Mouse (Mus musculus) midbrain, embryonic 14.5 days (tissue): Measurements from ENCODE around the gene Dlgap4. TPM values are rescaled to one million over a fixed set of nuclear protein-coding genes. Genes with fewer than 3 reads are reported as not detected.

Experiments used
- ATAC-seq: fragments of 200-750 bp; cut with Nextera tagmentation; 2 replicates; pipeline ENCODE4 v1.8.0; 2017; ENCODE audit warnings: moderate number of reproducible peaks, moderate library complexity; ENCODE audit not compliant: low FRiP score, low TSS enrichment
- DNase-seq: peaks from one replicate; pipeline ENCODE4 v3.0.0-alpha.2; 2015
- H3K27ac ChIP-seq: fragments of 300-500 bp; sonication (generic); replicated peaks from 2 replicates; pipeline ENCODE4 v1.5.1; 2014; ENCODE audit warnings: mild to moderate bottlenecking, low read depth, low read length, moderate library complexity
- H3K27me3 ChIP-seq: fragments of 300-500 bp; sonication (generic); 2 replicates; pipeline ENCODE4 v1.6.1; 2014; ENCODE audit warnings: low read length, control low read depth, mixed read lengths; ENCODE audit not compliant: control insufficient read depth, insufficient read depth
- H3K36me3 ChIP-seq: fragments of 300-500 bp; sonication (generic); 2 replicates; pipeline ENCODE4 v1.6.1; 2014; ENCODE audit warnings: low read length, control low read depth; ENCODE audit not compliant: control insufficient read depth, insufficient read depth
- H3K4me1 ChIP-seq: fragments of 300-500 bp; sonication (generic); 2 replicates; pipeline ENCODE4 v1.6.1; 2014; ENCODE audit warnings: mild to moderate bottlenecking, antibody characterized with exemption, low read length, control low read depth; ENCODE audit not compliant: control insufficient read depth, insufficient read depth
- H3K4me2 ChIP-seq: fragments of 300-500 bp; sonication (generic); 2 replicates; pipeline ENCODE4 v1.6.1; 2014; ENCODE audit warnings: mild to moderate bottlenecking, low read length, moderate library complexity
- H3K4me3 ChIP-seq: fragments of 300-500 bp; sonication (generic); replicated peaks from 2 replicates; pipeline ENCODE4 v1.5.1; 2014; ENCODE audit warnings: low read depth, low read length
- H3K9ac ChIP-seq: fragments of 300-500 bp; sonication (generic); replicated peaks from 2 replicates; pipeline ENCODE4 v1.6.1; 2014; ENCODE audit warnings: mild to moderate bottlenecking, low read length, moderate library complexity
- H3K9me3 ChIP-seq: fragments of 300-500 bp; sonication (generic); 2 replicates; pipeline ENCODE4 v1.6.1; 2016; ENCODE audit warnings: low read length, control low read depth, mixed read lengths; ENCODE audit not compliant: control insufficient read depth
- WGBS: fragments of 180-500 bp; shearing (Covaris S2); extraction: QIAGEN DNeasy Blood & Tissue Kit; methylation state at CpG from one replicate; pipeline ENCODE4 v1.1.7; 2014; 5-methylcytosine and 5-hydroxymethylcytosine counted together
- polyA plus RNA-seq: library from polyadenylated mRNA; unstranded; fragments of >200 nt; fragmentation: Nextera tagmentation; extraction: Ambion mirVana; gene quantifications from 2 replicates; pipeline ENCODE4 v1.2.1, GENCODE M21; 2014

Gene Dlgap4
- polyA plus RNA-seq, 1 experiment from 2014 or later, result 272 TPM

- DNase-seq (no peak), ATAC-seq (no peak)
- WGBS, result 81% methylated on average over 4 of the region's 4 CpGs
- Histone ChIP-seq H3K4me2 (no peak overlapping the region), H3K27me3 (no peaks in the 10 kb centered on the region), H3K9me3 (no peaks in the 10 kb centered on the region), H3K36me3 (no peaks in the 10 kb centered on the region), H3K4me1 (peaks cover 12% of the 10 kb centered on the region), H3K4me3 (no peak overlapping the region), H3K27ac (no peak overlapping the region), H3K9ac (no peak overlapping the region)
These were observed 73.2 kb downstream of the Dlgap4 start for GRCm38 (mm10) chr2:156686754-156687153.

DNA sequence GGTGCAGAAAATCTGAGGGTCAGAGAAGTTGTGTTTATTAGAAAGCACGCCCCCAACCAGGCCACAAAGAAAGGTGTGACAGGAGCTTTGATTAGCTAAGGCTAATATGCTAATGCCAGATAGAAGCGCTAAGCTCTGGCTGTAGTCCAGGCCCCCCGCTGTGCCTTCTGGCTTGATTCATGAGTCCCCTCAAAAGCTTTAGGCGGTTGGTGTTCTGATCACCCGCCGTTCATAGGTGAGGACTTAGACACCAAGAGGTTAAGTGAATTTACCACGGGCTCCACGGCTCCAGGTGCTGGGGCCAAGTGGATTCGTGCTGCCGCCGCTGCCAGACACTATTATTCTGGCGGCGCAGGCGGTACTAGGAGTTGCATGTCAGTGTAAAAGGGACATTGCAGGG is 75.1 kb downstream of the Dlgap4 start:
- WGBS, result 2% methylated on average over 14 of the region's 14 CpGs
- no peak overlapping the region for H3K4me3 ChIP-seq
- peak; percentile 82 for DNase-seq
- no peak for ATAC-seq
- H3K4me1 ChIP-seq, result peaks cover 15% of the 10 kb centered on the region
- H3K9ac ChIP-seq, result no peak overlapping the region; the same call in 1 of the 2 replicates
- H3K27ac ChIP-seq, result no peak overlapping the region
- H3K27me3 ChIP-seq, result no peaks in the 10 kb centered on the region
- H3K4me2 ChIP-seq, result peak overlapping the region; percentile 23; the same call in 1 of the 2 replicates
- no peaks in the 10 kb centered on the region for H3K9me3 ChIP-seq
- H3K36me3 ChIP-seq, result no peaks in the 10 kb centered on the region

- Histone ChIP-seq H3K9ac (no peak overlapping the region), H3K27ac (no peak overlapping the region), H3K27me3 (no peaks in the 10 kb centered on the region), H3K4me2 (no peak overlapping the region), H3K36me3 (no peaks in the 10 kb centered on the region), H3K9me3 (no peaks in the 10 kb centered on the region), H3K4me1 (peaks cover 21% of the 10 kb centered on the region), H3K4me3 (no peak overlapping the region)
- no peak for DNase-seq
- 30% methylated on average over 2 of the region's 2 CpGs for WGBS
- ATAC-seq, result no peak
These were observed 77.3 kb downstream of the Dlgap4 start for GRCm38 (mm10) chr2:156690833-156691232.

DNA sequence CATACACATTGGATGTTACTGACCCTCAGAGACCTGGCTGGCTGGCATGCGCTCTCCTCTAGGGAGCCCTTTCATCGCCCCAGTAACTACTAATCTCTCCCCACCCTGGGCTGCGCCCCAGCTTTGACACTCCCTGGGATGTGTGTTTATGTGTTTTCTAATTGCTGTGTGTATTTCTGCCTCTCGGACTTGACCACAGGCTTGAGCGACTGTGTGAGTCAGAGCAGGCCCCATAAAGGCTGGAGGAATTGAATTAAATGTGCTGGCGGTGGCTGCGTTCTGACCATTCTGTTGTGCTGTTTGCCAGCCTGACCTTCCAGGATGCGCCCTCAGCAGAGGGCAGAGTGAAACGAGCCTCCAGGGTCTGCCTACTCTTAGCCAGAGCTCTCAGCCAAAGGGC is 78.2 kb downstream of the Dlgap4 start:
- Histone ChIP-seq H3K27me3 (no peaks in the 10 kb centered on the region), H3K9ac (0 out of 2 replicates have a peak overlapping the region, but pooled peaks have one; percentile 12), H3K36me3 (no peaks in the 10 kb centered on the region), H3K27ac (no peak overlapping the region), H3K9me3 (no peaks in the 10 kb centered on the region), H3K4me2 (no peak overlapping the region), H3K4me3 (no peak overlapping the region), H3K4me1 (peaks cover 21% of the 10 kb centered on the region)
- 43% methylated on average over 9 of the region's 9 CpGs for WGBS
- no peak for DNase-seq
- ATAC-seq, result no peak

DNA sequence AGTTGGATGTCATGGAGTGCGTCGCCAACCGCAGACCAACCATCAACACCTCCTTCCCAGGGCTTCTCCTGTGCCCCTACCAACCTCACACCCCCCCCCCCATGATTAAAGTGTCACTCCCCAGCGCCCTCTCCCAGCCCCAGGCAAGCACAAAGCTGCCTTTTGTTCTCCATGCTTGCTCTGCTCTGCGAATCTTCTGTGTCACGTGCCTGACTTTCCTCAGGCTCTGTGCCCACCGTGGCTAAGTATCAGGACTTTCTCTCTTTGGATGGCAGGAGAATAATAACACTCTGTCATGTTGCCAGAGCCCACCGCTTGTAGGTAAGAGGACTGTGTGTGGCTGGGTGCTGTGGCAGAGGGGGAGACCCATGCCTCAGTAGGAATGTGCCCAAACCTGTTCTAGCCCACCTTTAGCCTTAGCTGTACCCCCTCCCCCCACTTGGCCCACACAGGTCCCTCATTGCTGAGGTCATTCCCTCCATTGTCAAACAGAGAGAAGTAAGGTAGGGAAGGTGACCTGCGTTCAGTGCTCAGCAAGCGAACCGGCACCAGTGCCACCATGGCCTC is 79.8 kb downstream of the Dlgap4 start:
- Histone ChIP-seq H3K9me3 (no peaks in the 10 kb centered on the region), H3K4me2 (no peak overlapping the region), H3K27me3 (no peaks in the 10 kb centered on the region), H3K4me1 (peaks cover 23% of the 10 kb centered on the region), H3K9ac (no peak overlapping the region), H3K36me3 (no peaks in the 10 kb centered on the region), H3K4me3 (no peak overlapping the region), H3K27ac (no peak overlapping the region)
- peak; percentile 55 for DNase-seq
- WGBS, result 53% methylated on average over 11 of the region's 11 CpGs
- ATAC-seq, result no peak

DNA sequence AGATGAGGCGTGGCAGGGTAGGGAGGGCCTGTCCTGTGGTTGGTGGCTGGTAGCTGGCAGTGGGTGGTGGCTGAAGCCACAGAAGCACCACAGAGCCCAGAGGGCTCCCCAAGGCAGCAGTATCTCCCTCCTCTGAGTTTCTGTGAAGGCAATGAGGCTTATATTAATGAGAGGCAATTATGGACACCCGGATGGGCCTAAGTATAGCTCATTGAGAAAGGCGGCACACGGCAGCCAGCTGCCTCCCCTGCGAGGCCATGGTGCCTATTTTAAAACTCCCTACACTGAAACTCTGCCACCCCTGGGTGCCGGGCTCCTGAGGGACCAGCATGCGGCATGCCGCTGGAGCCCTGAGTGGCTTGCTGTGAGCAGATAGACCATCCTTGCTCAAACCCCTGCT is 83.8 kb downstream of the Dlgap4 start:
- 66% methylated on average over 8 of the region's 8 CpGs for whole genome bisulfite sequencing

GRCm38 (mm10) chr2:156698168-156698567 is 84.7 kb downstream of the Dlgap4 start:
- DNase-seq, result no peak
- Histone ChIP-seq H3K4me1 (0 out of 2 replicates have a peak, but pooled peaks cover 10% of the 10 kb centered on the region), H3K4me3 (no peak overlapping the region), H3K27me3 (no peaks in the 10 kb centered on the region), H3K36me3 (no peaks in the 10 kb centered on the region), H3K9me3 (no peaks in the 10 kb centered on the region), H3K9ac (no peak overlapping the region), H3K27ac (no peak overlapping the region), H3K4me2 (no peak overlapping the region)
- 82% methylated on average over 9 of the region's 9 CpGs for WGBS
- ATAC-seq, result no peak

More for the DNA sequence above, 83.8 kb downstream of the Dlgap4 start:
- no peak overlapping the region for H3K4me3 ChIP-seq
- H3K27ac ChIP-seq, result no peak overlapping the region
- H3K9me3 ChIP-seq, result no peaks in the 10 kb centered on the region
- ATAC-seq (no peak), DNase-seq (no peak)
- no peaks in the 10 kb centered on the region for H3K27me3 ChIP-seq
- 0 out of 2 replicates have a peak, but pooled peaks cover 13% of the 10 kb centered on the region for H3K4me1 ChIP-seq
- no peak overlapping the region for H3K4me2 ChIP-seq
- no peak overlapping the region for H3K9ac ChIP-seq
- H3K36me3 ChIP-seq, result no peaks in the 10 kb centered on the region

DNA sequence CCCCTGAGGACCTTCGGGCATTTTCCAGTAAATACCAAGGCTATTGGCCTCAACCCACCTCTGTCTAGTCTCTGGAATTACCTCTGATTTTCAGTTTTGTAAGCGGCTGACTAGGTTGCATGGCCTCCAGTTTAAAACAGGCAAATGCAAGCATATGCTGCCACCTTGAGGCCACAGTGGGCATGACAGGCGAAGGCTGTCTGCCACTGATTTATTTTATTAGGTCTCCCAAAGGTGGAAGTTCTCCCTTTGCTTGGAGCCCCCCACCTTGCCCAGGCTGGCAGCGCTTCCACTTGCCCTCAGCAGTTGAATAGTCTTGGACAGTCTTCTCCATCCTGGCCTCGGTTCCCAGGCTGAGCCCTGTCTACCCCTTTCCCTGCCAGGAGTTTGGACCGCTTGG is 92.0 kb downstream of the Dlgap4 start:
- ATAC-seq, result no peak

DNA sequence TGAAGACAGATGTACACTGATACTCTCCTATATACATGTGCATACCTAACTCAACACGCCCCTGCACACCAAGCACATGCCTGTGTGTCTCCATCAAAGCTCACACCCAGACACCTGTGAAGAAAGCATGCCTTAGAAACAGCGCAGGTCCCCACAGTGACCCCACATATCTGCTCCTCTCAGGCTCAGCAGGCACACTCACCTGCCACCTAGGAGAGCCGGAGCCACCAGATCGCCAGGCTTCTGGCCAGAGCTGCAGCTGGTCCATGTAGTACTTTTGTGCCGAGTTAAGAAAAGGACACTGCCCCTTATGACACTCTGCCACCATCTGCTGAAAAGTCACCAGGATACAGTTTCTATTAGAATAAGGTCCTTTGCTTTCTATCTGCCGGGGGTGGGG is 103.2 kb downstream of the Dlgap4 start:
- Histone ChIP-seq H3K4me2 (no peak overlapping the region; the same call in 1 of the 2 replicates), H3K4me1 (peaks cover 17% of the 10 kb centered on the region), H3K4me3 (no peak overlapping the region), H3K27ac (no peak overlapping the region), H3K9me3 (no peaks in the 10 kb centered on the region), H3K27me3 (no peaks in the 10 kb centered on the region), H3K36me3 (no peaks in the 10 kb centered on the region), H3K9ac (0 out of 2 replicates have a peak overlapping the region, but pooled peaks have one; percentile 12)
- no peak for DNase-seq
- ATAC-seq, result no peak
- 82% methylated on average over 6 of the region's 6 CpGs for WGBS

More for the DNA sequence above, 92.0 kb downstream of the Dlgap4 start:
- Histone ChIP-seq H3K4me2 (no peak overlapping the region), H3K9me3 (no peaks in the 10 kb centered on the region), H3K36me3 (0 out of 2 replicates have a peak, but pooled peaks cover 2% of the 10 kb centered on the region), H3K4me1 (no peaks in the 10 kb centered on the region), H3K9ac (no peak overlapping the region), H3K27me3 (no peaks in the 10 kb centered on the region), H3K4me3 (no peak overlapping the region), H3K27ac (no peak overlapping the region)
- DNase-seq, result peak; percentile 91
- WGBS, result 17% methylated on average over 6 of the region's 6 CpGs
